Mouse (Mus musculus) E14TG2a.4 (cell line): ENCODE results near the gene Cxcr3.

ENCODE experiments used
- H3K27me3 ChIP-seq: 2 replicates; pipeline ENCODE4 v1.6.1; 2014; ENCODE audit warnings: low read length, control low read depth; ENCODE audit not compliant: insufficient read depth
- H3K36me3 ChIP-seq: 2 replicates; pipeline ENCODE4 v1.6.1; 2014; ENCODE audit warnings: low read length, control low read depth; ENCODE audit not compliant: insufficient read depth
- H3K4me1 ChIP-seq: replicated peaks from 2 replicates; pipeline ENCODE4 v1.6.1; 2014; ENCODE audit warnings: low read depth, low read length, control low read depth
- H3K4me3 ChIP-seq: replicated peaks from 2 replicates; pipeline ENCODE4 v1.5.1; 2014; ENCODE audit warnings: mild to moderate bottlenecking, low read length
- H3K9me3 ChIP-seq: 2 replicates; pipeline ENCODE4 v1.6.1; 2014; ENCODE audit warnings: low read length, control low read depth
- CTCF ChIP-seq: conservative IDR thresholded peaks from 2 replicates; pipeline ENCODE4 v1.5.1; 2014; ENCODE audit warnings: low read length
- NANOG ChIP-seq: IDR thresholded peaks from 2 replicates; pipeline ENCODE4 v1.6.1; 2014; ENCODE audit warnings: borderline replicate concordance, low read length, mixed read lengths
- POU5F1 ChIP-seq: IDR thresholded peaks from 2 replicates; pipeline ENCODE4 v1.6.1; 2014; ENCODE audit warnings: low read length, borderline replicate concordance

The Cxcr3 gene

DNA sequence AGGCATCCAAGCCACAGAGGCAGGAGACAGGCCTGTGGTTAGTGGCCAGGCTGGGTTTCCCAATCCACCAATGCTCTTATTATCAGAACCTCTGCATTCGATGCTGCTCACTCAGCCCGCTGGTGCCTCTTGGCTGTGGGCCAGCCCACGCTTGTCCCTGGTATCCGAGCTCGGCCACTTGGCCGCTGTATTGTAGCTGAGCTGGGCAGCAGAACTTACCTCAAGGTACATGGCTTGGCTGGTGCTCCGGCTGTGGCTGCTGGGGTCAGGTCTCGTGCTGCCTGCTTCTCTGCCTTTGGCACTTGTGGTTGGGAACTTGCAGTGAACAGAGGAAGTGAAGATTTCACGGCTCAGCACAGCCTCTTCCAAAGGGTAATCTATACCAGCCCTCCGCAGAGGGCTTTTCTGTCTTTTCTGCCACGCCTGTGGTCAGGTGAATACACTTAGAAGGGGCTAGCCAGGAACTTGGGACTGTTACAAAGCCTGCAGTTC, at the start of gene Cxcr3:
Gene Cxcr3 (minus strand): TSS at position 442 of the 492 bp plus-strand sequence.
- Histone ChIP-seq H3K36me3 (no peaks in the 10 kb centered on the region), H3K9me3 (no peaks in the 10 kb centered on the region), H3K4me1 (peaks cover 17% of the 10 kb centered on the region), H3K4me3 (no peak within 1 kb of the TSS), H3K27me3 (peaks cover 51% of the 10 kb centered on the region)
- TF ChIP-seq POU5F1 (no peak), CTCF (no peak), NANOG (no peak)

DNA sequence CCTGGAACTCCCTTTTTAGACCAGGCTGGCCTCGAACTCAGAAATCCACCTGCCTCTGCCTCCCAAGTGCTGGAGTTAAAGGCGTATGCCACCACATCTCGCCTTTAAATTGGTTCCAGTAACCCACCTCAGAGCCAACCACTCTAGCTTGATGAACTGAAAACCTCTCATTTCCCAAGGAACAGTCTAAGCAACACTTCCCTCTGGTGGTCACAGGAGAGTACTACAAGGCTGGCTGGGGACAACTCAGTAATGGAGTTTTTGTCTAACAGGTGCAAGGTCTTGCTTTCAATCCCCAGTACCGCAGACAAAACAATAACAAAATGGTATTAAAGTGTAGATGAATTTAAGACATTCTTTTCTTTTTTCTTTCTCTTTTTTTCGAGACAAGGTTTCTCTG, 38.0 kb upstream of the Cxcr3 start:
- Histone ChIP-seq H3K36me3 (no peaks in the 10 kb centered on the region), H3K4me3 (no peak overlapping the region), H3K27me3 (peaks cover 12% of the 10 kb centered on the region), H3K9me3 (no peaks in the 10 kb centered on the region), H3K4me1 (no peaks in the 10 kb centered on the region)
- TF ChIP-seq POU5F1 (no peak), CTCF (peak; percentile 87), NANOG (no peak)

DNA sequence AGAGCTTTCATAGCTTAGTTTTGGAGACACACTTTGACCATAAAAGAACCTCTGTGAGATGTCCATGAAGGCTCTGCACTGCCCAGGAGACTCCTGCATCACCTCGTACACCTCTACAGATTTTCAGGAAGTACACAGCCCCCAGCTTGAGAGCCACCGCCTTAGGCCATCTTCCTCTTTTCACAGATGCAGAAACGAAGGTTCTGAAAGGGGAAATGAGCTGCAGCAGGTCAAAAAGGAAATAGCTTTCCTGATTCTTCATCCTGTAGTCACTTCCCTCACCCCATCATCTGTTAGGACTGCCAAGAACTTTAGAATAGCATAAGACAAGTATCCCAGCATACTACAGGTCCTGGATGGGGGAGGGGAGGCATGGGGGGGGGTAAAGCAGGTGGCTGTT, 36.2 kb upstream of the Cxcr3 start:
- Histone ChIP-seq H3K4me3 (no peak overlapping the region), H3K4me1 (no peaks in the 10 kb centered on the region), H3K36me3 (no peaks in the 10 kb centered on the region), H3K27me3 (peaks cover 12% of the 10 kb centered on the region), H3K9me3 (no peaks in the 10 kb centered on the region)
- TF ChIP-seq POU5F1, result no peak
- TF ChIP-seq NANOG, result no peak
- no peak for TF ChIP-seq CTCF

DNA sequence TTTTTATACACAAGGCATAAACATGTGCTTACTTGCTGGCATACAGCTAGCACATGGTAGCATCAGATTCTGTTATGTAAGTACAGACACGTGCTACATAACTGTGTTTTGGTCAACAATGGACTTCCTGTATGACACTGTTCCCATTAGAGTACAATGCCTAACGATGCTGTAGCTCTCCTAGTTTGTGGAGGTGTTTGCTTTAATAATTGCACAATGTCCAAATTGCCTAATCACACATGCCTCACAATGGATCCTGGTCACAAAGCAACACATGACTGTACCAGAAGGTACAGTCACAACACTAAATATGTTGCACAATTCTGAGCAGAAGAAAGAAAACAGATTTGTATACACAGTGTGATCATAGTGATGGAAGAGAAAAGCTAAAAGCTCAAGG, 35.4 kb upstream of the Cxcr3 start:
- H3K4me3 ChIP-seq, result no peak overlapping the region
- H3K27me3 ChIP-seq, result peaks cover 11% of the 10 kb centered on the region
- no peaks in the 10 kb centered on the region for H3K9me3 ChIP-seq
- H3K4me1 ChIP-seq, result no peaks in the 10 kb centered on the region
- TF ChIP-seq CTCF (no peak), NANOG (no peak), POU5F1 (no peak)
- no peaks in the 10 kb centered on the region for H3K36me3 ChIP-seq

DNA sequence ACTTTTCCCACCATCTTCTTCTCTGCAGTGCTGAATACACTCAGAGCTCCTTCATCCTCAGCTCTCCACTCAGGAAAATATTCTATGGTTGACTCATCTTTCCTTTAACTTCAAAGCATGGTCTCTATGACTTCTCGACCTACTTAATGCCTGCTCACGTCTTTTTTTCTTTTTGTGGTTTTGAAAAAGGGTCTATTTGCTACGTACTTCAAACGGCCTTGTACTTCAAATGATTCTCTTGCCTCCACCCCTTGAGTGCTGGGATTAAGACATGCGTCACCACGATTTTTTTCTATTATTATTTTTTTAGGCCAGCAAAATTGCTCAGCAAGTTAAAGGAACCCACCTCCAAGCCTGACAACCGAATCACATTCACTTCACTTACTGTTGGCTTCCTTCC, 33.2 kb upstream of the Cxcr3 start:
- no peak overlapping the region for H3K4me3 ChIP-seq
- H3K27me3 ChIP-seq, result no peaks in the 10 kb centered on the region
- TF ChIP-seq CTCF (no peak), NANOG (no peak), POU5F1 (no peak)
- H3K4me1 ChIP-seq, result no peaks in the 10 kb centered on the region
- no peaks in the 10 kb centered on the region for H3K9me3 ChIP-seq
- no peaks in the 10 kb centered on the region for H3K36me3 ChIP-seq

DNA sequence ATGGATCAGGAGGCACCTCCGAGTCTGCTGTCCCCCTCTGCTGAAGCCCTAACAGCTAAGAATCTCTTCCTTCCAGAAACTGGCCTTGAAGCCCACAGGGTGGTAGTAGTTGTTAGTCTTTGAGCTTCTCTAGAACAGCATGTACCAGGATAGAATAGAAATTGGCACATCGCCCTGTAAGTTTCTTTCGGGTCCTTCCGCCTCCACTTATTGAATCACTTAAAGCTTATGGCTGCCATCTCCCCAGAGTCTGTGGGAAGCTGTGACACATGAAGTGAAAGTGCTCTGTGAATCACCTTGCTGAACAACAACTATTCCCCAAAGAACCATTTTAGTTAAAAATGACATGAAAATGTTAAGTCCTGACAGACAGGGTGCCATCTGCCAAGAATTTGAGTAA, 31.0 kb upstream of the Cxcr3 start:
- Histone ChIP-seq H3K4me3 (no peak overlapping the region), H3K4me1 (no peaks in the 10 kb centered on the region), H3K27me3 (peaks cover under 1% of the 10 kb centered on the region; the same call in 1 of the 2 replicates), H3K36me3 (no peaks in the 10 kb centered on the region), H3K9me3 (no peaks in the 10 kb centered on the region)
- TF ChIP-seq NANOG (no peak), CTCF (no peak), POU5F1 (no peak)

DNA sequence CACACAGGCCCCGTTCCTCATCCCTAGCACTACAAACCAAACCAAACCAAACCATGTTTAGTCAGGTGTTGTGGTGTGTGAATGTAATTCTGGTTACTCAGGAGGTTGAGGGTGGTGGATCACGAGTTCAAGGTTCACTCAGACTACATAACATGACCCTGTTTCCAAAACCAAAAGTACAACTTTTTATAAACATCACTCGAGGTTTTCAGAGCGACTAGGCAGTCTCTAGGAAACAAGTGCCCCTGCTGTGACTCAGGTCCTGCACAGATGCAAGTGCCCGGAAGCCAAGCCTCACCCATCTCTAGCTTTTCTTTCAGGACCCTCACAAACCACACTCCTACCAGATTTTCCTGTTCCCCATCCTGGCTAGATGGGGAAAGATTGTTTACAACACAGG, 30.6 kb upstream of the Cxcr3 start:
- Histone ChIP-seq H3K4me1 (no peaks in the 10 kb centered on the region), H3K27me3 (peaks cover 4% of the 10 kb centered on the region; the same call in 1 of the 2 replicates)

DNA sequence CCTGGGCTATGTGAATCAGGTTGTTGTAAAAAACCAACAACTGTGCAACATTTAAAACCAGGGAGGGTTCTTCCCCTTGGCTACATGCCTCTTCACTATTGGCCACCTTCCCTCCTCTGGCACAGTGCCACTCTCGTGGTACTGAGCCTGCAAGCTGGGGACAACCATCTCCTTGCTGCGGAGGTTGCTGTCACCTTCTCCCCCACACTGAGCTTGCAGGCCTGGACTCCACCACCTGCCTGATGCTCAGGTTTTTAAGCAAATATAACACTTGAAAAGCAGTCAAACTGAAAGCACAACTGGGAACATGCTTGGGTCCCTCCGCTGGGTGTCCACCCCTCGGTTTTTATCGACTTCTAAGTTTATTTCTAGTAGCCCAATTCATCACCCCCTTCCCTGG, 20.4 kb upstream of the Cxcr3 start:
- H3K4me3 ChIP-seq, result no peak overlapping the region
- no peaks in the 10 kb centered on the region for H3K9me3 ChIP-seq
- H3K36me3 ChIP-seq, result no peaks in the 10 kb centered on the region
- H3K4me1 ChIP-seq, result no peaks in the 10 kb centered on the region
- no peaks in the 10 kb centered on the region for H3K27me3 ChIP-seq
- TF ChIP-seq CTCF, result no peak

More for the DNA sequence above, 30.6 kb upstream of the Cxcr3 start:
- no peaks in the 10 kb centered on the region for H3K36me3 ChIP-seq
- TF ChIP-seq CTCF, result no peak
- TF ChIP-seq NANOG, result no peak
- no peak for TF ChIP-seq POU5F1
- H3K9me3 ChIP-seq, result no peaks in the 10 kb centered on the region
- no peak overlapping the region for H3K4me3 ChIP-seq

DNA sequence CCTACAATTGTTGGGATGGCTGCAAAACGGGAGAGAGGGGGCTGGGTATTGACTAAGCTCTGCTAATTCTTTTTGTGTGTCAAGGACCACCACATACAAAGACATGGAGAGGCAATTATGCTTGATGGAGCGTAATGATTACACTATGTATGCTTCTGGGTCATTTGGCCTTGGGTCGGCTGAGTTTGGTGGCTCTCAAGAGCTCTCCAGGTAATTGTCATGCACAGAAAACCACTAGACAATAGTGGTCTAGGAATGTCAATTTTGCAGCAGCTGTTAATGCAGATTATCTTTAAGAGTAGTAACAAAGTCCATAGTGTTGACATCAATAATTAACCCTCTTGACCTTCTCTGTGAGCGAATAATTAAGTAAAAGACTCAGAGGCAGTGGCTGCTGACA, 16.1 kb upstream of the Cxcr3 start:
- H3K27me3 ChIP-seq, result no peaks in the 10 kb centered on the region
- no peaks in the 10 kb centered on the region for H3K9me3 ChIP-seq
- no peaks in the 10 kb centered on the region for H3K4me1 ChIP-seq
- TF ChIP-seq CTCF, result no peak
- no peak for TF ChIP-seq POU5F1
- peak; percentile 25; the same call in 1 of the 2 replicates for TF ChIP-seq NANOG
- H3K36me3 ChIP-seq, result no peaks in the 10 kb centered on the region
- H3K4me3 ChIP-seq, result no peak overlapping the region
